Mouse (Mus musculus) forebrain, embryonic 11.5 days (tissue): Measurements from ENCODE around the gene Dynlt1a. TPM values are rescaled to one million over a fixed set of nuclear protein-coding genes. Genes with fewer than 3 reads are reported as not detected.
"Not testable (repeated sequence)": the region's sequence is repeated elsewhere in the genome, so short reads cannot be mapped to it uniquely, and the experiment has no call there.

Experiments
- ATAC-seq: fragments of 200-750 bp; cut with Nextera tagmentation; replicated peaks from 2 replicates; pipeline ENCODE4 v1.8.0; 2017; ENCODE audit warnings: moderate TSS enrichment; ENCODE audit not compliant: low FRiP score
- DNase-seq: peaks from one replicate; pipeline ENCODE4 v3.0.0-alpha.2; 2017; ENCODE audit warnings: low spot score
- H3K27ac ChIP-seq: fragments of 300-500 bp; sonication (generic); 2 replicates; pipeline ENCODE4 v1.5.1; 2014; ENCODE audit warnings: low read depth, low read length
- H3K27me3 ChIP-seq: fragments of 300-500 bp; sonication (generic); 2 replicates; pipeline ENCODE4 v1.6.1; 2014; ENCODE audit warnings: mild to moderate bottlenecking, low read length, mixed read lengths; ENCODE audit not compliant: control insufficient read depth, insufficient read depth
- H3K36me3 ChIP-seq: fragments of 300-500 bp; sonication (generic); 2 replicates; pipeline ENCODE4 v1.6.1; 2014; ENCODE audit warnings: mild to moderate bottlenecking, low read length, moderate library complexity, mixed read lengths; ENCODE audit not compliant: control insufficient read depth, insufficient read depth
- H3K4me1 ChIP-seq: fragments of 300-500 bp; sonication (generic); replicated peaks from 2 replicates; pipeline ENCODE4 v1.6.1; 2014; ENCODE audit warnings: low read length, mixed read lengths; ENCODE audit not compliant: control insufficient read depth, insufficient read depth
- H3K4me2 ChIP-seq: fragments of 300-500 bp; sonication (generic); 2 replicates; pipeline ENCODE4 v1.6.1; 2014; ENCODE audit warnings: low read depth, mild to moderate bottlenecking, low read length, moderate library complexity, mixed read lengths; ENCODE audit not compliant: severe bottlenecking
- H3K4me3 ChIP-seq: fragments of 300-500 bp; sonication (generic); 2 replicates; pipeline ENCODE4 v1.5.1; 2014; ENCODE audit warnings: low read depth, low read length
- H3K9ac ChIP-seq: fragments of 300-500 bp; sonication (generic); 2 replicates; pipeline ENCODE4 v1.6.1; 2014; ENCODE audit warnings: low read length
- H3K9me3 ChIP-seq: fragments of 300-500 bp; sonication (generic); 2 replicates; pipeline ENCODE4 v1.6.1; 2016; ENCODE audit warnings: low read length, mixed read lengths; ENCODE audit not compliant: control insufficient read depth
- WGBS: fragments of 180-500 bp; shearing (Covaris S2); extraction: QIAGEN DNeasy Blood & Tissue Kit; methylation state at CpG from one replicate; pipeline ENCODE4 v1.1.7; 2014; 5-methylcytosine and 5-hydroxymethylcytosine counted together
- polyA plus RNA-seq: library from polyadenylated mRNA; unstranded; fragments of >200 nt; fragmentation: Nextera tagmentation; extraction: Ambion mirVana; gene quantifications from 2 replicates; pipeline ENCODE4 v1.2.1, GENCODE M21; 2014

Gene Dynlt1a
- polyA plus RNA-seq, 1 experiment from 2014 or later, result 28.7 TPM

DNA sequence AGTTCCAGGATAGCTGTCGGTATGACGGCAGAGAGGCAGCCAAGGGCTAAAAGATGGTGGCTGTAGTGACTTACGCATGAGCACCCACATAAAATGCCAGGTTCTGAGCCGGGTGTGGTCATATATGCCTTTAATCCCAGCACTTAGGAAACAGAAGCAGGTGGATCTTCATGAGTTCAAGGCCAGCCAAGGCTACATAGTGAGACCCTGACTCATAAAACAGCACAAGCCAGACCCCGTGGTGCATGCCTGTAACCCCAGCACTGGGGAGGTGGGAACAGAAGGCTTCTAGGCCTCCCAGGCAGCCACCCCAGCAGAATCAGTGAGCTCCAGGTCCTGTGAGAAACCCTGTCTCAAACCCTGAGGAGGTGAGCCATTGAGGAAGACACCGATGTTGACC is 12.4 kb downstream of the Dynlt1a start:
- not testable (repeated sequence) for H3K27ac ChIP-seq, ATAC-seq, H3K4me2 ChIP-seq, DNase-seq, H3K36me3 ChIP-seq, H3K9ac ChIP-seq, H3K4me3 ChIP-seq, H3K4me1 ChIP-seq, H3K27me3 ChIP-seq, H3K9me3 ChIP-seq
- WGBS, result 91% methylated on average over 5 of the region's 6 CpGs

DNA sequence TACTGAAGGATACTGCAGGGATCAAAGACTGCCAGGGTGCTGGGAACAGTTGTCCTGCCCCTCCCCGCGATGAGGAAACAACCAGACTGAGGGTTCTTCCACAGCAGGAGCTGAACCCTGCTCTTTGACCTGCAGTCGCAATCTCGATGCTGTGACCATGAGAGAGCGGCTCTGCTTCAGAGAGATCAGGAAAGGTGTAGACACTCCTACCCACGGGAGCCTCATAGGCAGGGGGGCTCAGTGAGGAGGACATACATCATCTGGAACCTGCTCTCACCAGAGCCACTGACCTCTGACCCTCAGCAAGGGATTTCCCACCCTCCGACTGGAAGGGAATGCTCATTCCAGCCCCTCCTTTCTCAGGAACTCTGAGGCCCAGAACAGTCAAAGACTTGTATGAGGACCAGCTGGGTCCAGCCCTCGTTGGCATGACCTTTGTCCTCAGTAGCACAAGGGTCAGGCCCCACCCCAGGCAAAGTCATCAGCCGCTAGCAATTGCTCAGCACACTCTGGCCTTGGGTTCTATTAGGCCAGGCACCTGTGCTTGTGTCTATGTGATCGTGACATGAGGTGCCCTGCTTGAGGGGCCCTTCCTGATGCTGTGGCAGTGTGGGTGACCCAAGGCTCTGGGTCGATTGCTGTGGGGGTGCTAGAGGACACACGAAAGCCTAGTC is 17.0 kb downstream of the Dynlt1a start:
- not testable (repeated sequence) for H3K27ac ChIP-seq, ATAC-seq, H3K27me3 ChIP-seq, H3K9me3 ChIP-seq, DNase-seq, H3K4me2 ChIP-seq, H3K36me3 ChIP-seq, H3K4me3 ChIP-seq, H3K9ac ChIP-seq, H3K4me1 ChIP-seq
- 76% methylated on average over 4 of the region's 12 CpGs for WGBS

DNA sequence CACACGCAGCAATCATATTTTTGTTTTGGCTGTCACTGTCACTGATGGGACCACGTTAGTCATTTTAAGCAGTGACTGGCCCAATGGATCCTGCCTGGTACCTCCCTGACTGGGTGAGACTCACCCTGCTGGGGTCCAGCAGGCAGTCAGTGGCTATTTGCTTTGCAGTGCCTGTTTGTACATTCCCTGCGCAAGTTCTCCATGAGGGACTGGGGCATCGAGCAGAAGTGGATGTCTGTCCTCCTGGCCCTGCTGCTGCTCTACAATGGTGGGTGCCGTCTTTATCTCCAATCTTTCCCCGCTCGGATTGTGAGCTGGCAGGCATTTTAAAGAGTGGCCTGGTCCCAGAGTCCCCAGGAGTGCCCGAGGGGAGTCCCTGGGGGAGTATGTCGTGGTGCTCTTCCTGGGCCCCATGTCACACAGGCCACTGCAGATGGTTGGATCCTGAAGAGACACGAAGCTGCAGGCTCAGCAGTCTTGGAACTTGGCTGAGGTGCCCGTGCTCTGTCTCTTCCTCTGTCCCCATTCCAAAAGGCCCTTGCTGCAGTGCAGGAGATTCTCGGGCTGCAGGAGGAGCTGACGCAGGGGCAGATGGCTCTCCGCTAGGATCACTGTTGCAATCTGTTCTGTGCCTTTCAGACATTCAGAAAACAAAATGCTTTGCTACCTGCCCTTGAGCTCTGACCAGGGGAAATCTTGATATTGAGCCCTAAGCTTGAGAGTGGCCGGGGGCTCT is 20.1 kb downstream of the Dynlt1a start:
- not testable (repeated sequence) for H3K36me3 ChIP-seq, H3K9ac ChIP-seq, H3K4me2 ChIP-seq, H3K27ac ChIP-seq, H3K4me3 ChIP-seq, H3K4me1 ChIP-seq, H3K27me3 ChIP-seq, ATAC-seq, H3K9me3 ChIP-seq
- peak; percentile 6 for DNase-seq
- WGBS, result 89% methylated on average over 9 of the region's 15 CpGs

DNA sequence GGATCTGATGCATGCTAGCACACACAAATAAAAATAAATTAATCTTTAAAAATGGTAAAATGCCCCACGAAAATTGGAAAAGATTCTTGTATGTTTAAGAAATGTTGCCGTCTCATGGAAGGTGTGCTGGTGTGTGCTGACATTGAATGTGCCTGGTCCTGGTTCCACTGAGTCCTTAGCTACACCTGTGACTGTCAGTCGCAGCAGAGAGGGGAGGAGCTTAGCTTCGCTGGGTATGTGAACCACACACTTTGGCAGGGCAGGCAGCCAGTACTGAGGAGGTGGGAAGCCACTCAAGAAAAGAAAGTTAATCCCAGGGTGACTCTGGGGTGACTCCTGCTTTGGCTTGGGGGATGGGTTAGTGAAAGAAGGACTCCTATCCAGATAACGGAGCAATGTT is 23.4 kb downstream of the Dynlt1a start:
- H3K4me2 ChIP-seq, H3K9me3 ChIP-seq, H3K4me3 ChIP-seq, H3K9ac ChIP-seq, H3K4me1 ChIP-seq, H3K36me3 ChIP-seq, H3K27ac ChIP-seq, H3K27me3 ChIP-seq, DNase-seq: not testable (repeated sequence)
- no CpG with 5 or more reads among the region's 5 CpGs for WGBS
- peak; percentile 21; the same call in 1 of the 2 replicates for ATAC-seq

DNA sequence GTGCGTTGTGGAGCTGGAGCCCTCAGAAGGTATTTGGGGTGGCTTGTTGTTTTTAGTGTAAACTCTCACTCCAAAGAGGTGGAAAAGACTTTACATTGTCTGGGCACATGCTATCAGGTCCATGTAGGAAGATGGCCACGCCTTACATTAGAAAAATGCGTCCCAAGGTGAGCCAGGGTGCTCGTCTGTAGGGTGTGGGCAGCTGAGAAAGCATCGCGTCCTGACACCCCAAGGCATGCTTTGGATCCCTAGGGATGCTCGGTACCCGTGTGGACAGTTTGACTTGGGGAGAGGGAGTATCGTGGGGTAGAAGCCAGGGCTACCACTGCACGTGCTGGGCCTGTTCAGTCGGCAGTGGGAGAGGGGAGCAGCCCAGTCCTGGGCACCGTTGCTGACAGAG is 28.3 kb downstream of the Dynlt1a start:
- not testable (repeated sequence) for H3K27me3 ChIP-seq, H3K27ac ChIP-seq, DNase-seq, ATAC-seq, H3K4me3 ChIP-seq, H3K4me1 ChIP-seq, H3K4me2 ChIP-seq, H3K9me3 ChIP-seq, H3K9ac ChIP-seq, H3K36me3 ChIP-seq
- WGBS, result 94% methylated on average over 9 of the region's 12 CpGs

DNA sequence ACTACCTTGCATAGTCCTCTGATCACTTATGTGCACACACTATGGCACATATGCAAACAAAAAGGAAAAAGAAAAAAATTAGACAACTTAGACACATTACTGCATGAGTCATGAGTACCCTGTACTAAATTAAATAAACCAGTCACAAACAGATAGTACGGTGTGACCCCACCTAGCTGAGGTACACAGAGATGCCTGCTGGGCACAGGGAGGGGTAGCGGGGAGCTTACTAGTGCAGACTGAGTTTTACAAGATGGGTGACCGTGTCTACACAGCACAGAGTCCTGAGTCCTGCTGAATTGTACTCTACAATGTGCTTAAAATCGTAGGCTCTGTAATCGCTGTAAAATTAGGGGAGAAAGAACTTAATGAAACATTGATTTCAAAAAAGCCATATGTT is 31.1 kb downstream of the Dynlt1a start:
- not testable (repeated sequence) for H3K9me3 ChIP-seq, H3K27me3 ChIP-seq, H3K4me2 ChIP-seq, H3K9ac ChIP-seq, ATAC-seq, H3K27ac ChIP-seq, DNase-seq, H3K4me1 ChIP-seq, H3K4me3 ChIP-seq, H3K36me3 ChIP-seq
- 90% methylated on average over 5 of the region's 5 CpGs for WGBS

DNA sequence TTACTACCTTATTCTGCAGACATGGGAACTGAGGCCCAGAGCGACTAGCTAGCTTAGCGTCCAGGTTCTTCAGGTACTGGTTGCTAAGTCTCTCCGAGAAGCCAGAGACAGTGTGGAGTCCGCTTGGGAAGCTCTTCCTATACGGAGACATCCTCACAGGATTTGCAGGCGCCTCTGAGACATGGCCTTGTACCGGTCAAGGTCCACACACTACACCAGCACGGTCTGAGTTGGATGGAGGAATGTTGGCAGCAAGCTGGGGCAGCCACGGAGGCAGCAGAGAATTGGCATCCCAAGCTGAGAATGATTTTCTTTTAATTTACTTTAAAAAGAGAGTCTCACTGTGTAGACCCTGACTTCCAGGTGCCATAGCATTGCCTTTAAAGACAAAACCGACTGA is 34.2 kb downstream of the Dynlt1a start:
- H3K36me3 ChIP-seq, H3K4me2 ChIP-seq, H3K4me3 ChIP-seq, H3K9me3 ChIP-seq, H3K27me3 ChIP-seq, ATAC-seq, H3K4me1 ChIP-seq, H3K9ac ChIP-seq, H3K27ac ChIP-seq, DNase-seq: not testable (repeated sequence)
- WGBS, result 92% methylated on average over 7 of the region's 10 CpGs

DNA sequence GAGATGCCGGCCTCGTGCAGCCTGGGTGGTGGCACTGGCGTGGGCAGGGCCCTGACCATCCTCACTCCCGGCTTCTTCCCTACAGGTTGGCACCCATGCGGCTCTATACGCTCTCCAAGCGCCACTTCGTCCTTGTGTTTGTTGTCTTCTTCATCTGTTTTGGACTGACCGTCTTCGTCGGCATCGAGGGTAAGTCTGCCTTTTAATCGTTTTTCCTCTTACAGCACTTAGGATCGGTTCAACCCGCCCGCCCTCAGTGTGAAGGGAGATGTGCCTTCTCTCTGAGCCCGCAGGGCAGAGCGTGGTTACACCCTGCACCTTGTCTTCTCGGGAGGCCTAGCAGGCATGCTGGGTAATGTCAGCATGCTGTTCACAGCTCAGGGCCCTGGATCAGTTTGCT is 36.8 kb downstream of the Dynlt1a start:
- not testable (repeated sequence) for H3K4me2 ChIP-seq, H3K4me3 ChIP-seq, H3K36me3 ChIP-seq, H3K4me1 ChIP-seq, H3K9ac ChIP-seq, ATAC-seq, H3K9me3 ChIP-seq, H3K27me3 ChIP-seq, H3K27ac ChIP-seq
- peak; percentile 9 for DNase-seq
- 93% methylated on average over 19 of the region's 19 CpGs for WGBS

DNA sequence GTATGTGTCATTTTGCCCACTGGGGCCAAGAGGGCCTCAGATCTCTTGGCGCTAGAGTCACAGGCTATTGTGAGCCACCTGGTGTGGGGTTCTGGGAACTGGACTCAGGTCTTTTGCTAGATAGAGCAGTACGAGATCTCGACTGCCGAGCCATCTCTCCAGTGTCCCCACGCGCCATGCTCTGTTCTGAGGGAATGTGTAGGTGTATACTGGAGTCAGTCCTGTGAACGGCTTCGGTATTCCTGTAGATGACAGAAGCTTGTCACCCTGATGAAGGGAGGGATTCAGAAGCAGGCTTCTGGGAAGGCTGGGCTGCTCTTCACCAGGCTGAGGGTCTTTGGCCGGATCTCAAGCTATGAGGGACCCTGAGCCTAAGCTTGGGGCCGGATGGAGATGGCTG is 37.5 kb downstream of the Dynlt1a start:
- whole genome bisulfite sequencing, result 97% methylated on average over 8 of the region's 10 CpGs
- not testable (repeated sequence) for H3K9me3 ChIP-seq, ATAC-seq

More for the DNA sequence above, 37.5 kb downstream of the Dynlt1a start:
- H3K4me2 ChIP-seq, H3K36me3 ChIP-seq, DNase-seq, H3K9ac ChIP-seq, H3K4me3 ChIP-seq, H3K27me3 ChIP-seq, H3K4me1 ChIP-seq, H3K27ac ChIP-seq: not testable (repeated sequence)
